Comparison of ENCODE assay signal across 8 mouse cellular contexts in genomic region chr3:52180785-52181184, GRCm38 (mm10).
A peak's percentile ranks its signal among the peaks of the same experiment; 100 is the strongest.
DNase-seq lines count a peak whose midpoint lies in the region; ATAC-seq and TF ChIP-seq lines count a peak whose summit lies in the region.

No protein-coding gene starts in this region.

- no peak overlapping the region for H3K4me3 ChIP-seq in forebrain, postnatal 0 days (ENCODE audit: low read depth, low read length)
- H3K4me3 ChIP-seq in midbrain, embryonic 11.5 days (ENCODE audit: low read depth, low read length) = no peak overlapping the region
- no peak overlapping the region for H3K4me3 ChIP-seq in stomach, embryonic 14.5 days (ENCODE audit: low read depth, low read length)

- peak; percentile 40 for ATAC-seq in forebrain, postnatal 0 days
- ATAC-seq in midbrain, embryonic 11.5 days (ENCODE audit: low FRiP score) = peak; percentile 72
- peak; percentile 70; the same call in 1 of the 2 replicates for ATAC-seq in stomach, embryonic 14.5 days (ENCODE audit: insufficient number of reproducible peaks, insufficient read depth, low FRiP score, low read depth)

- H3K9me3 ChIP-seq in forebrain, postnatal 0 days (ENCODE audit: low read length) = no peaks in the 10 kb centered on the region
- no peaks in the 10 kb centered on the region for H3K9me3 ChIP-seq in midbrain, embryonic 11.5 days (ENCODE audit: control insufficient read depth, low read length)
- no peaks in the 10 kb centered on the region for H3K9me3 ChIP-seq in stomach, embryonic 14.5 days (ENCODE audit: control insufficient read depth, low read depth, low read length)

- H3K4me2 ChIP-seq in forebrain, postnatal 0 days (ENCODE audit: low read depth) = no peak overlapping the region
- 0 out of 2 replicates have a peak overlapping the region, but pooled peaks have one; percentile 3 for H3K4me2 ChIP-seq in midbrain, embryonic 11.5 days
- H3K4me2 ChIP-seq in stomach, embryonic 14.5 days (replicated peaks; ENCODE audit: low read depth, low read length) = no peak overlapping the region

- 0 out of 2 replicates have a peak overlapping the region, but pooled peaks have one; percentile 22 for H3K9ac ChIP-seq in forebrain, postnatal 0 days
- peak overlapping the region; percentile 33 for H3K9ac ChIP-seq in midbrain, embryonic 11.5 days (ENCODE audit: low read length)
- no peak overlapping the region for H3K9ac ChIP-seq in stomach, embryonic 14.5 days (replicated peaks; ENCODE audit: low read depth, low read length)

- peaks cover 16% of the 10 kb centered on the region for H3K4me1 ChIP-seq in forebrain, postnatal 0 days (ENCODE audit: insufficient read depth)
- peaks cover 26% of the 10 kb centered on the region for H3K4me1 ChIP-seq in midbrain, embryonic 11.5 days (ENCODE audit: control insufficient read depth, insufficient read depth, low read length)
- peaks cover 31% of the 10 kb centered on the region for H3K4me1 ChIP-seq in stomach, embryonic 14.5 days (ENCODE audit: control insufficient read depth, insufficient read depth, low read length)

- H3K36me3 ChIP-seq in forebrain, postnatal 0 days (ENCODE audit: insufficient read depth) = no peaks in the 10 kb centered on the region
- no peaks in the 10 kb centered on the region for H3K36me3 ChIP-seq in midbrain, embryonic 11.5 days (ENCODE audit: control insufficient read depth, insufficient read depth, low read length)
- no peaks in the 10 kb centered on the region for H3K36me3 ChIP-seq in stomach, embryonic 14.5 days (ENCODE audit: control insufficient read depth, insufficient read depth, low read length)

- no peaks in the 10 kb centered on the region for H3K27me3 ChIP-seq in forebrain, postnatal 0 days (ENCODE audit: insufficient read depth, low read length)
- no peaks in the 10 kb centered on the region for H3K27me3 ChIP-seq in midbrain, embryonic 11.5 days (ENCODE audit: control insufficient read depth, insufficient read depth, low read length)
- H3K27me3 ChIP-seq in stomach, embryonic 14.5 days (ENCODE audit: control insufficient read depth, insufficient read depth, low read length) = no peaks in the 10 kb centered on the region

- H3K27ac ChIP-seq in forebrain, postnatal 0 days (ENCODE audit: low read depth, low read length) = peak overlapping the region; percentile 79
- H3K27ac ChIP-seq in midbrain, embryonic 11.5 days (ENCODE audit: low read depth, low read length) = peak overlapping the region; percentile 92
- H3K27ac ChIP-seq in stomach, embryonic 14.5 days (ENCODE audit: low read length) = peak overlapping the region; percentile 91; the same call in 1 of the 2 replicates

- no peak for TF ChIP-seq CTCF in forebrain, postnatal 0 days (IDR thresholded peaks at IDR 0.05; ENCODE audit: low read depth)

- 15% methylated on average over 10 of the region's 10 CpGs for WGBS in forebrain, postnatal 0 days
- 27% methylated on average over 10 of the region's 10 CpGs for WGBS in midbrain, embryonic 11.5 days
- 29% methylated on average over 10 of the region's 10 CpGs for WGBS in stomach, embryonic 14.5 days

- DNase-seq in adipocyte (ENCODE audit: low spot score) = peak; percentile 98
- peak; percentile 82 for DNase-seq in cerebellum, adult 8-10 months
- DNase-seq in forebrain, postnatal 0 days = peak; percentile 75
- peak; percentile 90 for DNase-seq in heart, postnatal 4 days
- peak; percentile 34 to 45 for DNase-seq in layer of hippocampus, postnatal 14 days (ENCODE audit: low spot score in 2 of 2)
- DNase-seq in midbrain, embryonic 11.5 days (ENCODE audit: low spot score, missing footprints) = peak; percentile 87
- DNase-seq in natural killer cell, adult 2 months (ENCODE audit: low spot score in 2 of 2) = no peak

Comparison
In these comparisons a context has a peak if more than half of its experiments do, and no peak if none do; other contexts are left out.
1. DNase-seq: peak in adipocyte (single experiment), cerebellum, adult 8-10 months (single experiment), forebrain, postnatal 0 days (single experiment), heart, postnatal 4 days (single experiment), layer of hippocampus, postnatal 14 days (2 of 2) and midbrain, embryonic 11.5 days (single experiment); none in natural killer cell, adult 2 months (0 of 2).
2. Peak in every context shown above with its lines, with median percentiles within 50 percentile points of each other: ATAC-seq and H3K27ac ChIP-seq.